Mouse (Mus musculus): ENCODE measurements around the gene Adap1. TPM values are rescaled to one million over a fixed set of nuclear protein-coding genes. Genes with fewer than 3 reads are reported as not detected.

Adap1 gene
- polyA plus RNA-seq (2015; fragmentation: Illumina TruSeq; extraction: RNeasy Lipid Tissue Mini Kit (QIAGEN cat#74804); ENCODE audit: low read depth, low replicate concordance) = 200 TPM

DNA sequence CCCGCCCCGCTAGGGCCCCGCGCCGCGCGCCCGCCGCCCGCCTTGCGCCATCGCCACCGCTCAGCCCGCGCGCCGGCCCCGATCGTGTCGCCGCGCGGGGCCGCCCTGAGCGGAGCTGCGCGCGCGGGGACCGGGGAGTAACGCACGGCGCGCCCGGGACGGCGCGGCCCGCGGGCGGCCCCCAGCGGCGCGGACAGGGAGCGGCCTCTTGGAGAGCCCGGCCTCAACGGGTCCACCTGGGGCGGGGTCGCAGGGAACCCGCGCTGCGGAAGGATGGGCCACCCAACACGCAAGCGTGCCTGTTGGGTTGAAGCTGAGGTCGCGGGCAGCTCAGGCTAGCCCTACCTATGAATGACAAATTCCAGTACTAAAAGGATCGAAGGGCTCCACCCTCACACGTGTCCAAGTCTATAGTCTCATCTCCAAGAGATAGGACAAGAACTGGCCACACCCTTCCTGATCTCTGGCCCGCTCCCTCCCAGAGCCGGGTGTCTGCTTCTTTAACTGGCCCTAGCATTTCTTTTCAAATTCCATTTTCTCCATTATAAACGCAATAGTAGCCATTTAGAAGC is at the start of gene Adap1:
Adap1 (minus strand) TSS at position 228 of the 572 bp plus-strand sequence.

DNA sequence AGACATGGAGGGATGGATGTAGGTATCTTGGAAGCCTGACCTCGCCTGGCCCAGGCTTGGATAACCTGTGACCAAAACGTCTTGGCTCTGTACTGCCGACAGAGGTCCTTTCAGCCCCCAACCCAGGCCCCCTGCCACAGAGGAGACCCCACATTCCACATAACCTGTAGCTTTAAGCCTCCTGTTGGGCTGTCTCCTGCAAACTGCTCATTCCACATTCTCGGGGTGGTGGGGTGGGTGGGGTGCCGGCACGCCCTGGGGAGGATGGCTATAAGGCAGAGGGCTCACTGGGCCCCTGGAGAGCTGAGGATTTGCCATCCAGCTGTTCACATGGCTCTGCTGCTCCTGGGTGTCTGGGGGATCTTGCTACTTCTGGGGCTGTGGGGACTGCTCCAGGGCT is 26.9 kb upstream of the Adap1 start, which contains the start of gene Cyp2w1:
Cyp2w1 (plus strand) TSS at position 301 of the 400 bp plus-strand sequence.

DNA sequence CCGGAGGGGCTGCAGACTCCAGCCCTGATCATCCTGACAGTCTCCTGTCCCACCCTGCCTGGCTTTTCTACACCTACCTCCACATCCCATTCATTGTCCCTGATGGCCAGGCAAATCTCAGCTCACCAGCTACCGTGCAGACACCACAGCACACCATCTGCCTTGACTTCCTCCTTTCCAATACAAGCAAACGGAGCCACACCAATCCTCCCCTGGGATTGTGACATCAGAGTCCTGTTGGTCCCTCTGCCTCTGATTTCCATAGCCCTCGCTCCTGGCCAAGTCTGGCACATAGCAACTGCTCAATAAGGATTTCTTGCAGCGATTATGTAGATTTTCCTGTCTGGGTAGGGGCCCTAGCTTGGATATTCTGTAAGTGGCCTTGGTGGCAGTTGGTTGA is 25.7 kb upstream of the Adap1 start, which contains the start of gene Cox19:
Cox19 (minus strand) TSS at position 285 of the 400 bp plus-strand sequence.

DNA sequence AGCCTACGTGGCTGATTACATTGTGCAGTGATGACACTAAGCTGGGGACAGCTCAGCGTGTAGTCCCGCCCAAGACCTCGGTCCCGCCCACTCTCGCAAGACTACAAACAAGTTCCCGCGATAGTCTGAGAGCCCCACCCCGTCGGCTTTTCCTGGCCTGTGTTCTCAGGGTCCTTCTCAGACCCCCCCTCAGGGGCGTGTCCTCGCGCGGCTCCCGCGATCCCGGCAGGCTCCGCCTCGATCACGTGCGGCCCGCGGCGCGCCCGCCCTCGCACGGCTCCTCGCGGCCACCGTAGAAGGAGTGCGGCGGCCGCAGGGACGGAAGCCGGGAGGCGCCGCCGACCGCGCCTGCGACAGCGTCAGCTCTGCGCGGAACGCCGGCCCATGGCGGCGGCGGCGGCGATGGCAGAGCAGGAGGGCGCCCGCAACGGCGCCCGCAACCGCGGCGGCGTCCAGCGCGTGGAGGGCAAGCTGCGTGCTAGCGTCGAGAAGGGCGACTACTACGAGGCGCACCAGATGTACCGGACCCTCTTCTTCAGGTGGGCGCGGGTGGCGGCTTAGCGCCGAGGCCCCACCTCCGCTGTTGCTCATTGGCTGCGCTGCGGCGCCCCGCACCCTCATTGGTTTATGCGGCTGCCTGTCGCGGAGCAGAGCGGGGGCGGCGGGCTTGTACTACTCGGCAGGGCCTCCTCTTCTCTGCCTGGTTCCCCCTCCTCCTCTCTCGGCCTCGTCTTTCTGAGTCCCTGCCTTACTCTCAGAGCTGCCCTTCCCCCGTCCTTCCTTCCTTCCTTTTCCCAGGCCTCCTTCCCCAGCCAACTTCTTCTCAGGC is 73.1 kb downstream of the Adap1 start, which contains the start of gene Get4:
Get4 (plus strand) TSS at position 244 of the 829 bp plus-strand sequence.

Other genes with a start within 250 kb of the Adap1 start
- 701 TPM for gene Prkar1b, start 175.6 kb downstream of the Adap1 start, polyA plus RNA-seq (2015; fragmentation: Illumina TruSeq; extraction: RNeasy Lipid Tissue Mini Kit (QIAGEN cat#74804); ENCODE audit: low read depth, low replicate concordance)
- gene Dnaaf5, start 175.4 kb downstream of the Adap1 start, polyA plus RNA-seq (2015; fragmentation: Illumina TruSeq; extraction: RNeasy Lipid Tissue Mini Kit (QIAGEN cat#74804); ENCODE audit: low read depth, low replicate concordance) = 4.3 TPM
- 73.2 TPM for gene Sun1, start 125.0 kb downstream of the Adap1 start, polyA plus RNA-seq (2015; fragmentation: Illumina TruSeq; extraction: RNeasy Lipid Tissue Mini Kit (QIAGEN cat#74804); ENCODE audit: low read depth, low replicate concordance)
- gene Get4, start 73.3 kb downstream of the Adap1 start, polyA plus RNA-seq (2015; fragmentation: Illumina TruSeq; extraction: RNeasy Lipid Tissue Mini Kit (QIAGEN cat#74804); ENCODE audit: low read depth, low replicate concordance) = 77.5 TPM
- gene Cox19, start 25.8 kb upstream of the Adap1 start, polyA plus RNA-seq (2015; fragmentation: Illumina TruSeq; extraction: RNeasy Lipid Tissue Mini Kit (QIAGEN cat#74804); ENCODE audit: low read depth, low replicate concordance) = 72.4 TPM
- gene Cyp2w1, start 27.0 kb upstream of the Adap1 start, polyA plus RNA-seq (2015; fragmentation: Illumina TruSeq; extraction: RNeasy Lipid Tissue Mini Kit (QIAGEN cat#74804); ENCODE audit: low read depth, low replicate concordance) = not detected
- 12.4 TPM for gene Gpr146, start 52.1 kb upstream of the Adap1 start, polyA plus RNA-seq (2015; fragmentation: Illumina TruSeq; extraction: RNeasy Lipid Tissue Mini Kit (QIAGEN cat#74804); ENCODE audit: low read depth, low replicate concordance)
- 0.46 TPM for gene C130050O18Rik, start 79.7 kb upstream of the Adap1 start, polyA plus RNA-seq (2015; fragmentation: Illumina TruSeq; extraction: RNeasy Lipid Tissue Mini Kit (QIAGEN cat#74804); ENCODE audit: low read depth, low replicate concordance)
- 3.6 TPM for gene Gper1, start 97.5 kb upstream of the Adap1 start, polyA plus RNA-seq (2015; fragmentation: Illumina TruSeq; extraction: RNeasy Lipid Tissue Mini Kit (QIAGEN cat#74804); ENCODE audit: low read depth, low replicate concordance)
- gene 3110082I17Rik, start 134.9 kb upstream of the Adap1 start, polyA plus RNA-seq (2015; fragmentation: Illumina TruSeq; extraction: RNeasy Lipid Tissue Mini Kit (QIAGEN cat#74804); ENCODE audit: low read depth, low replicate concordance) = 13.5 TPM
- 52.5 TPM for gene Zfand2a, start 158.9 kb upstream of the Adap1 start, polyA plus RNA-seq (2015; fragmentation: Illumina TruSeq; extraction: RNeasy Lipid Tissue Mini Kit (QIAGEN cat#74804); ENCODE audit: low read depth, low replicate concordance)
- not detected for gene Uncx, start 217.9 kb upstream of the Adap1 start, polyA plus RNA-seq (2015; fragmentation: Illumina TruSeq; extraction: RNeasy Lipid Tissue Mini Kit (QIAGEN cat#74804); ENCODE audit: low read depth, low replicate concordance)